ENCODE assay signal across 34 mouse cellular contexts in the genomic region with DNA sequence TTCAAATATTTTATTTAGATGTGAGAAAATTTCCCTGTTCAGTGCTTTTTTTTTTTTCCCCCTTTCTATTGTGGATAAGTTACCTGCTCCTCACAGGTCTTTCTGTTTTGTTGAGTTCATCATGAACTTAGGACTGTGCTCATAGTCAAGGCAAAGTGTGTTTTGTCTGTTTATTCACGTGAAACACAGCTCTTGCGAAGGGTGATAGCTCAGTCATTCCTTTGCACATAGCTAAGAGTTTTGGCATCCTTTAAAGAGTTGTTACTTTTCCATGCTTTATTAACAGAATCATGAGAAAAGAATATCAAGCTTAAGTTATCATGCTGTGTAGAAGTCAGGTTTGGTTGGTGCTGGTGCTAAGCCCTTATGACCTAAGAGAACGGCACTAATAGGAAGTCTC. TPM values are rescaled to one million over a fixed set of nuclear protein-coding genes. Genes with fewer than 3 reads are reported as not detected.
"Had no signal": no experiment of that assay in that cellular context is flagged by ENCODE, and none has a peak within 500 bp of the region (broad histone marks: within the 10 kb centered on the region; RNA-seq: fewer than 3 reads in every experiment).

No protein-coding gene starts in this region.

- H3K9me3 ChIP-seq: hindbrain, embryonic 10.5 days; hindbrain, embryonic 12.5 days; intestine, embryonic 15.5 days; limb, embryonic 10.5 days; limb, embryonic 12.5 days; liver, embryonic 13.5 days had no signal

- H3K4me1 ChIP-seq: hindbrain, embryonic 10.5 days; hindbrain, embryonic 12.5 days had no signal

- H3K4me3 ChIP-seq: heart, adult 2 months; hindbrain, embryonic 10.5 days; hindbrain, embryonic 12.5 days; intestine, embryonic 15.5 days; layer of hippocampus, adult 2 months; left cerebral cortex, adult 2 months; limb, embryonic 10.5 days; limb, embryonic 12.5 days; liver, embryonic 13.5 days had no signal

- H3K36me3 ChIP-seq: hindbrain, embryonic 10.5 days; hindbrain, embryonic 12.5 days; intestine, embryonic 15.5 days; liver, embryonic 13.5 days had no signal

- H3K27ac ChIP-seq: heart, adult 2 months; hindbrain, embryonic 10.5 days; hindbrain, embryonic 12.5 days; hindbrain, embryonic 14.5 days; intestine, embryonic 15.5 days; kidney, postnatal 0 days; layer of hippocampus, adult 2 months; left cerebral cortex, adult 2 months; limb, embryonic 10.5 days; limb, embryonic 12.5 days; liver, embryonic 13.5 days had no signal

- H3K4me2 ChIP-seq: heart, embryonic 11.5 days; hindbrain, embryonic 12.5 days; hindbrain, embryonic 14.5 days; intestine, embryonic 15.5 days; limb, embryonic 12.5 days; liver, embryonic 13.5 days had no signal

- ATAC-seq: forebrain, postnatal 0 days; hindbrain, embryonic 16.5 days; inflammation-experienced regulatory T-cells, adult 6 months; intestine, embryonic 15.5 days; intestine, postnatal 0 days had no signal

- H3K9ac ChIP-seq: forebrain, postnatal 0 days; hindbrain, embryonic 12.5 days; hindbrain, embryonic 14.5 days; intestine, embryonic 15.5 days; limb, embryonic 12.5 days; liver, embryonic 13.5 days had no signal

- H3K27me3 ChIP-seq: hindbrain, embryonic 12.5 days; intestine, embryonic 15.5 days; limb, embryonic 12.5 days; liver, embryonic 13.5 days had no signal

- DNase-seq: forebrain, postnatal 0 days; gastrocnemius, postnatal 25 days; heart, adult 2 months; heart, postnatal 10 days; heart, postnatal 4 days; kidney, adult 18-20 months; kidney, postnatal 14 days; kidney, postnatal 4 days; liver, embryonic 13.5 days; lung, adult 18-20 months had no signal

RNA-seq across cellular contexts. Expression of a gene that starts 49.5 kb away (rescaled TPM):
- total RNA-seq: forebrain, postnatal 0 days; gastrocnemius, adult 18-20 months; gastrocnemius, adult 8-10 months; gastrocnemius, postnatal 25 days; gastrocnemius, postnatal 4 days; granulocyte monocyte progenitor cell, adult 5-6 weeks; heart, adult 2 months; heart, postnatal 10 days; heart, postnatal 25 days; heart, postnatal 4 days; layer of hippocampus, adult 2 months; layer of hippocampus, postnatal 10 days; layer of hippocampus, postnatal 25 days; left cerebral cortex, adult 2 months; left cerebral cortex, postnatal 14 days; left cerebral cortex, postnatal 36 days had no signal
- polyA plus RNA-seq: forebrain, postnatal 0 days; heart, adult 2 months; intestine, postnatal 0 days; liver, embryonic 13.5 days had no signal

RNA-seq across cellular contexts. Expression of a gene that starts 54.8 kb away (rescaled TPM):
- total RNA-seq: forebrain, postnatal 0 days; gastrocnemius, adult 18-20 months; gastrocnemius, adult 8-10 months; gastrocnemius, postnatal 25 days; gastrocnemius, postnatal 4 days; granulocyte monocyte progenitor cell, adult 5-6 weeks; layer of hippocampus, adult 2 months; layer of hippocampus, postnatal 10 days; layer of hippocampus, postnatal 25 days; left cerebral cortex, adult 2 months; left cerebral cortex, postnatal 14 days; left cerebral cortex, postnatal 36 days had no signal
- polyA plus RNA-seq: forebrain, postnatal 0 days; heart, embryonic 11.5 days; hindbrain, embryonic 10.5 days; hindbrain, embryonic 12.5 days; hindbrain, embryonic 14.5 days; hindbrain, embryonic 16.5 days; inflammation-experienced regulatory T-cells, adult 6 months; intestine, embryonic 15.5 days; intestine, postnatal 0 days; kidney, embryonic 14.5 days; kidney, postnatal 0 days; limb, embryonic 10.5 days; limb, embryonic 12.5 days; limb, embryonic 14.5 days; liver, embryonic 13.5 days had no signal
